Mouse (Mus musculus) erythroblast, embryonic 14.5 days (primary cell): ENCODE measurements around the gene Majin.

ENCODE experiments used
- GATA1 ChIP-seq: IDR thresholded peaks from 2 replicates; pipeline ENCODE4 v1.6.1; 2012; ENCODE audit warnings: low read length, inconsistent platforms, mixed read lengths
- TAL1 ChIP-seq: IDR thresholded peaks from 3 replicates; pipeline ENCODE4 v1.6.1; 2012; ENCODE audit warnings: low read length, inconsistent platforms, mixed read lengths

DNA sequence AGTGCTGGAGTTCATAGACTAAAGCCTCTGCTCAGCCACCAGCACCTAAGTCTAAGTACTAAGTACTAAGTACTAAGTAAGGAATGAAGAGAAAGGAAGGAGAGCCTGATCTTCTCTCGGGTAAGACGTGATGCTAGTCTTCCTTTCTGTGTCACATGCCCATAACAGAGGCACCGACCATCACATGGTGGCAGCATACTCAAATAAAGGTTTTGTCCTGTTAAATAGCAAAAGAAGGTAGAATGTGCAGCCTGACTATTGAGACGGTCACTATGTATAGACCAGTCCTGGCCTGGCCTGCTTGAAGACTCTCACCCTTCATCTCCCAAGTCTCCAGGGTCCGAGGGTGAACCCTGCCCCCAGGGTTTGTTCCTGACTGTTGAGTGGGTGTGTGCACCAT is 39.3 kb upstream of the Majin start:
- no peak for TF ChIP-seq TAL1
- no peak for TF ChIP-seq GATA1
